Mouse (Mus musculus): ENCODE measurements around the gene Urad. TPM values are rescaled to one million over a fixed set of nuclear protein-coding genes. Genes with fewer than 3 reads are reported as not detected.

Gene Urad
- not detected in 2 replicates for polyA plus RNA-seq (2016; fragmentation: Nextera tagmentation; extraction: Ambion mirVana)

DNA sequence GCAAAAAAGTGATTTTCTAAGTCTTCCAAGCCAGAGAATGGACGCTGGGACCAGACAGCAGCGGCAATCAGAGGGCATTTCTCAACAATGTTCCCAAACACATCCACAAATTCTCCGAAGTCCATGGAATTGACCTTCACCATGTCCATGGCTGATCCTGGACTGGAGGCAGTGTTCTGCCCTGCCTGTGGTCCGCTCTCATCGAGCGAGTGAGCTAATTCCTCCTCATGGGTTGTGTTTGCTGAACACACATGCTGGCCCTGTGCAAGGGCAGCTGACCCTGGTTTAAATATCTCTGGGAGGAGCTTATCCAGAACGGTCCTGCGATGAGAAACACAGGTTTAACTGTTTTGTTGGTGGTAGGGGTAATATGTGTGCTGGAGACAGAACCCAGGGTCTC is at the start of gene Urad:
Gene Urad, minus strand, starts transcription at position 258 of the 400 bp plus-strand sequence.
- H3K4me2 ChIP-seq = no peak within 1 kb of the TSS
- WGBS = 80% methylated on average over 8 of the region's 8 CpGs
- H3K27me3 ChIP-seq = peaks cover 70% of the 10 kb centered on the region
- H3K36me3 ChIP-seq (replicated peaks) = no peaks in the 10 kb centered on the region
- no peak for ATAC-seq (ENCODE audit: low FRiP score)
- H3K9me3 ChIP-seq = no peaks in the 10 kb centered on the region
- H3K4me1 ChIP-seq = no peaks in the 10 kb centered on the region
- no peak within 1 kb of the TSS for H3K9ac ChIP-seq
- H3K4me3 ChIP-seq (replicated peaks) = no peak within 1 kb of the TSS
- H3K27ac ChIP-seq = no peak within 1 kb of the TSS

- Histone ChIP-seq H3K9ac (no peak overlapping the region), H3K9me3 (no peaks in the 10 kb centered on the region), H3K27me3 (no peaks in the 10 kb centered on the region), H3K4me2 (no peak overlapping the region), H3K27ac (no peak overlapping the region), H3K36me3 (replicated peaks) (no peaks in the 10 kb centered on the region), H3K4me1 (no peaks in the 10 kb centered on the region), H3K4me3 (replicated peaks) (no peak overlapping the region)
- WGBS = 91% methylated on average over 8 of the region's 8 CpGs
- no peak for ATAC-seq (ENCODE audit: low FRiP score)
Measured at GRCm38 (mm10) chr5:147370276-147370675, 48.0 kb upstream of the Urad start.

- Histone ChIP-seq H3K9me3 (no peaks in the 10 kb centered on the region), H3K9ac (no peak overlapping the region), H3K36me3 (replicated peaks) (no peaks in the 10 kb centered on the region), H3K27me3 (no peaks in the 10 kb centered on the region), H3K27ac (no peak overlapping the region), H3K4me2 (no peak overlapping the region), H3K4me3 (replicated peaks) (no peak overlapping the region), H3K4me1 (no peaks in the 10 kb centered on the region)
- ATAC-seq (ENCODE audit: low FRiP score) = no peak
- WGBS = 95% methylated on average over 6 of the region's 6 CpGs
Measured at GRCm38 (mm10) chr5:147368221-147368620, 46.0 kb upstream of the Urad start.

- no peak for ATAC-seq (ENCODE audit: low FRiP score)
- Histone ChIP-seq H3K9me3 (no peaks in the 10 kb centered on the region), H3K4me1 (no peaks in the 10 kb centered on the region), H3K36me3 (replicated peaks) (no peaks in the 10 kb centered on the region), H3K4me3 (replicated peaks) (no peak overlapping the region), H3K9ac (no peak overlapping the region), H3K27me3 (no peaks in the 10 kb centered on the region), H3K4me2 (no peak overlapping the region), H3K27ac (no peak overlapping the region)
- 75% methylated on average over 16 of the region's 16 CpGs for WGBS
Measured at GRCm38 (mm10) chr5:147365995-147366765, 43.9 kb upstream of the Urad start.

- Histone ChIP-seq H3K9me3 (no peaks in the 10 kb centered on the region), H3K4me3 (replicated peaks) (no peak overlapping the region), H3K36me3 (replicated peaks) (no peaks in the 10 kb centered on the region), H3K27me3 (no peaks in the 10 kb centered on the region), H3K4me1 (no peaks in the 10 kb centered on the region), H3K9ac (no peak overlapping the region), H3K4me2 (no peak overlapping the region), H3K27ac (no peak overlapping the region)
- 78% methylated on average over 12 of the region's 12 CpGs for WGBS
- ATAC-seq (ENCODE audit: low FRiP score) = no peak
Measured at GRCm38 (mm10) chr5:147363054-147363453, 40.8 kb upstream of the Urad start.

- H3K4me2 ChIP-seq = no peak overlapping the region
Measured at GRCm38 (mm10) chr5:147358481-147358880, 36.2 kb upstream of the Urad start.

GRCm38 (mm10) chr5:147357536-147357935 is 35.3 kb upstream of the Urad start:
- Histone ChIP-seq H3K36me3 (replicated peaks) (no peaks in the 10 kb centered on the region), H3K27me3 (no peaks in the 10 kb centered on the region), H3K27ac (no peak overlapping the region), H3K4me1 (no peaks in the 10 kb centered on the region), H3K9me3 (no peaks in the 10 kb centered on the region), H3K9ac (no peak overlapping the region), H3K4me3 (replicated peaks) (no peak overlapping the region), H3K4me2 (no peak overlapping the region)
- WGBS = 41% methylated on average over 3 of the region's 3 CpGs
- ATAC-seq (ENCODE audit: low FRiP score) = no peak

More at GRCm38 (mm10) chr5:147358481-147358880, 36.2 kb upstream of the Urad start:
- Histone ChIP-seq H3K9me3 (no peaks in the 10 kb centered on the region), H3K4me1 (no peaks in the 10 kb centered on the region), H3K27me3 (no peaks in the 10 kb centered on the region), H3K36me3 (replicated peaks) (no peaks in the 10 kb centered on the region), H3K27ac (no peak overlapping the region), H3K4me3 (replicated peaks) (no peak overlapping the region), H3K9ac (no peak overlapping the region)
- 88% methylated on average over 11 of the region's 11 CpGs for WGBS
- ATAC-seq (ENCODE audit: low FRiP score) = no peak

- no peaks in the 10 kb centered on the region for H3K27me3 ChIP-seq
- no peak overlapping the region for H3K27ac ChIP-seq
- 93% methylated on average over 13 of the region's 13 CpGs for WGBS
- no peaks in the 10 kb centered on the region for H3K36me3 ChIP-seq (replicated peaks)
- H3K4me2 ChIP-seq = no peak overlapping the region
- no peak overlapping the region for H3K4me3 ChIP-seq (replicated peaks)
- no peak overlapping the region for H3K9ac ChIP-seq
- H3K4me1 ChIP-seq = no peaks in the 10 kb centered on the region
- no peaks in the 10 kb centered on the region for H3K9me3 ChIP-seq
- no peak for ATAC-seq (ENCODE audit: low FRiP score)
Measured at GRCm38 (mm10) chr5:147356260-147357055, 34.2 kb upstream of the Urad start.

DNA sequence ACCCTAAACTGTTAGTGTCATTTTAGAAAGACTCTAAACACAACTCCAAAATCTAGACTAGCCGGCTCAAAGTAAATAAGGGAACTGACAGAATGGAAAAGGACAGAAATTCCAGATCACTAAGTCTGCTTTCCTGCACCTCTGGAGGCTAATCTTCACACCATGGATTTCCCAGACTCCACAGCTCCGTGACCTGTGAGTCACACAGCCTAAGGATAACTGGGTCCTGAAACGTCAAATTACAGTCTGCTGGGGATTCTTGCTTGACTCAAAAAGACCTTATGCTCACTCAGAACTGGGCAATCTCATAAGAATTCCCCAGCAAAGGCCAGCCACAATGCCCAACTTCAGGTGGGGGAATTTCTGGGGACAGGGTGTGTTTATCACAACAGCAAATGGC is 33.5 kb upstream of the Urad start:
- no peak for ATAC-seq (ENCODE audit: low FRiP score)
- 81% methylated on average over 3 of the region's 3 CpGs for WGBS
- Histone ChIP-seq H3K4me3 (replicated peaks) (no peak overlapping the region), H3K36me3 (replicated peaks) (no peaks in the 10 kb centered on the region), H3K4me1 (no peaks in the 10 kb centered on the region), H3K27me3 (no peaks in the 10 kb centered on the region), H3K9me3 (no peaks in the 10 kb centered on the region), H3K4me2 (no peak overlapping the region), H3K27ac (no peak overlapping the region), H3K9ac (no peak overlapping the region)

DNA sequence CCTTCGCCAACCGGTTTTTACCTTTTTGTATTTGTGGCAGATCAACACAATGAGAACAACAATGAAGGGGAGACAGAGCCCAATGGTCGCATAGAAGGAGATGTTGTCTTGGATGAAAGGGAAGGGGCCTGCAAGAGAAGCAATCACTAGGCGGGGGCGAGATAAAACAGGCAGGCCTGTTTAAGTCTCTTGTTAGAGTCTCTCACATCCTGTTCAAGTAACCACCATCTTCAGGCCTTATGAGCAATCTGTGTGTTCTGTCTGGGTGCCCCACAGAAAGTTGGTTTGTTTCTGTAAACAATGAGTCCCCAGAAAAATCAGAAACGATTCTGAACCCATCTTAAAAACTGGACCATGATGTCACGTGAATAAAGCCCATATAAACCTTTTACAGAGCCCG is 32.7 kb upstream of the Urad start:
- Histone ChIP-seq H3K4me3 (replicated peaks) (no peak overlapping the region), H3K4me1 (no peaks in the 10 kb centered on the region), H3K36me3 (replicated peaks) (no peaks in the 10 kb centered on the region), H3K27ac (no peak overlapping the region), H3K9me3 (no peaks in the 10 kb centered on the region), H3K27me3 (no peaks in the 10 kb centered on the region), H3K4me2 (no peak overlapping the region), H3K9ac (no peak overlapping the region)
- no peak for ATAC-seq (ENCODE audit: low FRiP score)
- WGBS = 71% methylated on average over 8 of the region's 8 CpGs

- WGBS = 64% methylated on average over 17 of the region's 17 CpGs
- no peak for ATAC-seq (ENCODE audit: low FRiP score)
- H3K9me3 ChIP-seq = no peaks in the 10 kb centered on the region
- no peak overlapping the region for H3K27ac ChIP-seq
- no peaks in the 10 kb centered on the region for H3K36me3 ChIP-seq (replicated peaks)
- H3K4me1 ChIP-seq = no peaks in the 10 kb centered on the region
- H3K27me3 ChIP-seq = no peaks in the 10 kb centered on the region
- no peak overlapping the region for H3K4me2 ChIP-seq
- no peak overlapping the region for H3K9ac ChIP-seq
- no peak overlapping the region for H3K4me3 ChIP-seq (replicated peaks)
Measured at GRCm38 (mm10) chr5:147354161-147354780, 32.0 kb upstream of the Urad start.

- Histone ChIP-seq H3K4me2 (no peak overlapping the region), H3K36me3 (replicated peaks) (no peaks in the 10 kb centered on the region), H3K4me1 (no peaks in the 10 kb centered on the region), H3K27me3 (no peaks in the 10 kb centered on the region), H3K9ac (no peak overlapping the region), H3K9me3 (no peaks in the 10 kb centered on the region), H3K4me3 (replicated peaks) (no peak overlapping the region), H3K27ac (no peak overlapping the region)
- no peak for ATAC-seq (ENCODE audit: low FRiP score)
- WGBS = 93% methylated on average over 8 of the region's 8 CpGs
Measured at GRCm38 (mm10) chr5:147351931-147352330, 29.7 kb upstream of the Urad start.

Measured in forebrain, embryonic 12.5 days (tissue).